ENCODE assay signal across 8 mouse cellular contexts in genomic region chr7:126503273-126503878, GRCm38 (mm10). TPM values are rescaled to one million over a fixed set of nuclear protein-coding genes. Genes with fewer than 3 reads are reported as not detected.
DNase-seq lines count a peak whose midpoint lies in the region; ATAC-seq and TF ChIP-seq lines count a peak whose summit lies in the region.

Gene Atxn2l (minus strand): TSS chr7:126503437.

- DNase-seq in G1E (ENCODE audit: low spot score): peak; percentile 88
- peak; percentile 98 to 99 for DNase-seq in cerebellum, adult 18-20 months
- peak; percentile 98 to 99 for DNase-seq in heart, postnatal 36 days
- DNase-seq in layer of hippocampus, adult 2 months (ENCODE audit: low spot score in 2 of 2): peak; percentile 98 to 99
- DNase-seq in lung, embryonic 14.5 days: peak; percentile 99
- DNase-seq in thymus, adult 2 months: peak; percentile 97

- peak; percentile 59 for ATAC-seq in G1E (ENCODE audit: extremely low read depth, insufficient number of reproducible peaks, low FRiP score, poor library complexity, severe bottlenecking)
- ATAC-seq in forebrain, embryonic 16.5 days: peak; percentile 84
- peak; percentile 92 for ATAC-seq in lung, embryonic 14.5 days (ENCODE audit: insufficient read depth)

- H3K36me3 ChIP-seq in G1E (replicated peaks): peaks cover 29% of the 10 kb centered on the region
- peaks cover 23% of the 10 kb centered on the region for H3K36me3 ChIP-seq in forebrain, embryonic 16.5 days (ENCODE audit: control insufficient read depth, insufficient read depth)
- peaks cover 30% of the 10 kb centered on the region for H3K36me3 ChIP-seq in lung, embryonic 14.5 days (ENCODE audit: insufficient read depth)
- H3K36me3 ChIP-seq in thymus, adult 2 months (ENCODE audit: control insufficient read depth, insufficient read depth, low read length): peaks cover 28% of the 10 kb centered on the region

- H3K4me3 ChIP-seq in G1E (ENCODE audit: low read depth, low read length): peak within 1 kb of the TSS; percentile 97
- peak within 1 kb of the TSS; percentile 100 for H3K4me3 ChIP-seq in forebrain, embryonic 16.5 days (replicated peaks; ENCODE audit: low read length)
- peak within 1 kb of the TSS; percentile 100 for H3K4me3 ChIP-seq in layer of hippocampus, adult 2 months
- H3K4me3 ChIP-seq in lung, embryonic 14.5 days (ENCODE audit: low read depth, low read length): peak within 1 kb of the TSS; percentile 100
- peak within 1 kb of the TSS; percentile 96 for H3K4me3 ChIP-seq in olfactory bulb, adult 2 months (ENCODE audit: insufficient read depth, low read depth, low read length)
- peak within 1 kb of the TSS; percentile 87 for H3K4me3 ChIP-seq in thymus, adult 2 months (ENCODE audit: control insufficient read depth, insufficient read depth, low read length)

- H3K4me2 ChIP-seq in forebrain, embryonic 16.5 days (ENCODE audit: low read length): peak within 1 kb of the TSS; percentile 59
- peak within 1 kb of the TSS; percentile 62 for H3K4me2 ChIP-seq in lung, embryonic 14.5 days

- H3K9ac ChIP-seq in forebrain, embryonic 16.5 days (replicated peaks; ENCODE audit: low read depth, low read length): peak within 1 kb of the TSS; percentile 99
- peak within 1 kb of the TSS; percentile 99 for H3K9ac ChIP-seq in lung, embryonic 14.5 days

- peak within 1 kb of the TSS; percentile 99 for H3K27ac ChIP-seq in forebrain, embryonic 16.5 days (ENCODE audit: low read length)
- peak within 1 kb of the TSS; percentile 98 for H3K27ac ChIP-seq in layer of hippocampus, adult 2 months
- peak within 1 kb of the TSS; percentile 100 for H3K27ac ChIP-seq in lung, embryonic 14.5 days (ENCODE audit: low read depth)
- peak within 1 kb of the TSS; percentile 81 for H3K27ac ChIP-seq in olfactory bulb, adult 2 months (ENCODE audit: insufficient read depth, low read depth, low read length)
- H3K27ac ChIP-seq in thymus, adult 2 months (ENCODE audit: control insufficient read depth, insufficient read depth, low read length): peak within 1 kb of the TSS; percentile 88

- no peaks in the 10 kb centered on the region for H3K9me3 ChIP-seq in G1E (replicated peaks)
- no peaks in the 10 kb centered on the region for H3K9me3 ChIP-seq in forebrain, embryonic 16.5 days (ENCODE audit: control insufficient read depth, low read length)
- no peaks in the 10 kb centered on the region for H3K9me3 ChIP-seq in lung, embryonic 14.5 days (ENCODE audit: low read depth, low read length)

- 0 out of 2 replicates have a peak, but pooled peaks have one; percentile 18 for TF ChIP-seq CTCF in G1E (IDR thresholded peaks at IDR 0.05; ENCODE audit: low read depth, low read length)
- TF ChIP-seq CTCF in layer of hippocampus, adult 2 months (conservative IDR thresholded peaks at IDR 0.05): peak; percentile 80
- peak; percentile 53 for TF ChIP-seq CTCF in lung, embryonic 14.5 days (IDR thresholded peaks at IDR 0.05; ENCODE audit: low read depth)
- TF ChIP-seq CTCF in olfactory bulb, adult 2 months (IDR thresholded peaks at IDR 0.05; ENCODE audit: insufficient read depth, low read depth, low read length): peak; percentile 72; the same call in 1 of the 2 replicates
- TF ChIP-seq CTCF in thymus, adult 2 months (IDR thresholded peaks at IDR 0.05; ENCODE audit: borderline replicate concordance, control insufficient read depth, extremely low read depth, insufficient read depth, low read length, poor library complexity): peak; percentile 81

- no peaks in the 10 kb centered on the region for H3K27me3 ChIP-seq in G1E (ENCODE audit: insufficient read depth, low read length)
- no peaks in the 10 kb centered on the region for H3K27me3 ChIP-seq in forebrain, embryonic 16.5 days (replicated peaks; ENCODE audit: control insufficient read depth, insufficient read depth, low read length)
- no peaks in the 10 kb centered on the region for H3K27me3 ChIP-seq in lung, embryonic 14.5 days (ENCODE audit: insufficient read depth, low read length)
- no peaks in the 10 kb centered on the region for H3K27me3 ChIP-seq in thymus, adult 2 months (ENCODE audit: control insufficient read depth, insufficient read depth, low read length)

- intact Hi-C loops in heart, postnatal 36 days (cut with DNase I): loop anchor here (1.0 to 10.0 kb wide), 3 partner anchors 16 to 841 kb away; partner anchors contain the start of genes Tbx6, Tufm and Zfp768

- under 1% methylated on average over 56 of the region's 72 CpGs for WGBS in forebrain, embryonic 16.5 days
- WGBS in lung, embryonic 14.5 days: under 1% methylated on average over 61 of the region's 72 CpGs
- under 1% methylated on average over 71 of the region's 72 CpGs for WGBS in olfactory bulb, adult 2 months
- whole genome bisulfite sequencing in thymus, adult 2 months: under 1% methylated on average over 69 of the region's 72 CpGs

- H3K4me1 ChIP-seq in G1E (ENCODE audit: insufficient read depth, low read depth, low read length): peaks cover 35% of the 10 kb centered on the region
- H3K4me1 ChIP-seq in forebrain, embryonic 16.5 days (replicated peaks; ENCODE audit: control insufficient read depth, insufficient read depth, low read length): peaks cover 15% of the 10 kb centered on the region
- no peaks in the 10 kb centered on the region; the same call in 1 of the 2 replicates for H3K4me1 ChIP-seq in lung, embryonic 14.5 days (ENCODE audit: insufficient read depth)
- no peaks in the 10 kb centered on the region for H3K4me1 ChIP-seq in olfactory bulb, adult 2 months (ENCODE audit: control insufficient read depth, insufficient read depth, low read length)
- H3K4me1 ChIP-seq in thymus, adult 2 months (replicated peaks; ENCODE audit: control insufficient read depth, insufficient read depth, low read length): peaks cover 2% of the 10 kb centered on the region; the same call in 1 of the 2 replicates

- TF ChIP-seq POLR2A in olfactory bulb, adult 2 months (IDR thresholded peaks at IDR 0.05; ENCODE audit: insufficient read depth, low read depth, low read length): peak; percentile 81
- TF ChIP-seq POLR2A in thymus, adult 2 months (IDR thresholded peaks at IDR 0.05; ENCODE audit: control insufficient read depth, extremely low read depth, insufficient read depth, low read length, poor library complexity): peak; percentile 78

RNA-seq across cellular contexts. Expression of gene Atxn2l, which starts in this region (rescaled TPM):
- total RNA-seq in G1E (2014; fragmentation: Nextera tagmentation): 301 and 400 TPM in 2 replicates
- total RNA-seq in G1E (2017): 27.8 and 32.0 TPM in 2 replicates
- polyA plus RNA-seq in G1E (2012): 843 and 964 TPM in 2 replicates
- polyA plus RNA-seq in forebrain, embryonic 16.5 days (2015; fragmentation: Nextera tagmentation; extraction: Ambion mirVana): 65.4 and 69.9 TPM in 2 replicates
- total RNA-seq in heart, postnatal 36 days (2021): 10 to 100 TPM; 37.1 to 37.9 TPM
- total RNA-seq in layer of hippocampus, adult 2 months (2021): 100 to 1,000 TPM; 132 to 133 TPM
- polyA plus RNA-seq in lung, embryonic 14.5 days (2014; fragmentation: Nextera tagmentation; extraction: Ambion mirVana): 57.0 and 61.9 TPM in 2 replicates
- 471 TPM in 1 of 2 replicates, not detected in the other for polyA plus RNA-seq in olfactory bulb, adult 2 months (2012; ENCODE audit: insufficient read depth, insufficient read length, low replicate concordance, missing spikeins)
- polyA plus RNA-seq in thymus, adult 2 months (2012; rRNA removed): 563 and 715 TPM in 2 replicates

Comparison
In these comparisons a context has a peak if more than half of its experiments do, and no peak if none do; other contexts are left out.
1. Peak in every context shown above with its lines: DNase-seq, ATAC-seq, H3K4me3 ChIP-seq and H3K27ac ChIP-seq.
2. CTCF ChIP-seq: peak in every context shown above with its lines; median percentile 81 in thymus, adult 2 months; 80 in layer of hippocampus, adult 2 months; 72 in olfactory bulb, adult 2 months; 53 in lung, embryonic 14.5 days; 18 in G1E.